14 mouse cellular contexts compared by ENCODE assay signal in genomic region chr7:68193958-68194695, GRCm38 (mm10).
DNase-seq lines count a peak whose midpoint lies in the region; ATAC-seq lines count a peak whose summit lies in the region.
"Had no signal": no experiment of that assay in that cellular context is flagged by ENCODE, and none has a peak within 500 bp of the region (broad histone marks: within the 10 kb centered on the region; RNA-seq: fewer than 3 reads in every experiment).

No protein-coding gene starts in this region.

- H3K27ac ChIP-seq in lung, embryonic 16.5 days (ENCODE audit: low read length): no peak overlapping the region
- no peak overlapping the region for H3K27ac ChIP-seq in embryonic facial prominence, embryonic 14.5 days (replicated peaks; ENCODE audit: low read depth, low read length)
- H3K27ac ChIP-seq in heart, embryonic 15.5 days: no peak overlapping the region
- no peak overlapping the region for H3K27ac ChIP-seq in forebrain, embryonic 10.5 days
- no peak overlapping the region for H3K27ac ChIP-seq in liver, embryonic 12.5 days
- H3K27ac ChIP-seq: hindbrain, embryonic 15.5 days; liver, embryonic 14.5 days; midbrain, embryonic 10.5 days had no signal

- H3K36me3 ChIP-seq in lung, embryonic 16.5 days (ENCODE audit: control insufficient read depth, insufficient read depth, low read length): peaks cover 34% of the 10 kb centered on the region
- peaks cover 95% of the 10 kb centered on the region for H3K36me3 ChIP-seq in embryonic facial prominence, embryonic 14.5 days (ENCODE audit: control insufficient read depth, insufficient read depth, low read length)
- H3K36me3 ChIP-seq in heart, embryonic 15.5 days: peaks cover 69% of the 10 kb centered on the region
- H3K36me3 ChIP-seq in forebrain, embryonic 10.5 days (replicated peaks): peaks cover 98% of the 10 kb centered on the region
- peaks cover 93% of the 10 kb centered on the region for H3K36me3 ChIP-seq in liver, embryonic 12.5 days

- DNase-seq in lung, adult 18-20 months: no peak
- peak; percentile 27 for DNase-seq in embryonic facial prominence, embryonic 14.5 days (ENCODE audit: low spot score)
- no peak for DNase-seq in forebrain, embryonic 10.5 days (ENCODE audit: extremely low spot score, low spot score)
- no peak for DNase-seq in left cerebral cortex, postnatal 10 days (ENCODE audit: extremely low spot score in 1 of 2, low spot score in 2 of 2)
- DNase-seq: cerebellum, adult 11-12 months; kidney, adult 2 months had no signal

- no peak overlapping the region for H3K4me2 ChIP-seq in lung, embryonic 16.5 days (ENCODE audit: low read depth, low read length)
- H3K4me2 ChIP-seq in embryonic facial prominence, embryonic 14.5 days (ENCODE audit: low read depth, low read length): no peak overlapping the region
- no peak overlapping the region for H3K4me2 ChIP-seq in heart, embryonic 15.5 days
- H3K4me2 ChIP-seq in liver, embryonic 12.5 days: no peak overlapping the region
- H3K4me2 ChIP-seq: hindbrain, embryonic 15.5 days had no signal

- ATAC-seq in lung, embryonic 16.5 days (ENCODE audit: low read depth): peak; percentile 60
- ATAC-seq in embryonic facial prominence, embryonic 14.5 days (ENCODE audit: low read depth): no peak
- ATAC-seq in heart, embryonic 15.5 days (replicated peaks; ENCODE audit: insufficient number of reproducible peaks, insufficient read depth, low FRiP score, low read depth): 0 out of 2 replicates have a peak, but pooled peaks have one; percentile 31
- 0 out of 2 replicates have a peak, but pooled peaks have one; percentile 37 for ATAC-seq in monocyte, adult 5-6 weeks (replicated peaks; ENCODE audit: insufficient number of reproducible peaks, low FRiP score, low TSS enrichment, poor library complexity, severe bottlenecking)
- no peak for ATAC-seq in liver, embryonic 12.5 days
- ATAC-seq: forebrain, embryonic 14.5 days had no signal

- H3K27me3 ChIP-seq in lung, embryonic 16.5 days (ENCODE audit: control insufficient read depth, insufficient read depth, low read depth, low read length): no peaks in the 10 kb centered on the region
- no peaks in the 10 kb centered on the region for H3K27me3 ChIP-seq in embryonic facial prominence, embryonic 14.5 days (replicated peaks; ENCODE audit: control insufficient read depth, insufficient read depth, low read length)
- H3K27me3 ChIP-seq in heart, embryonic 15.5 days: no peaks in the 10 kb centered on the region
- H3K27me3 ChIP-seq in forebrain, embryonic 10.5 days (ENCODE audit: poor library complexity, severe bottlenecking): no peaks in the 10 kb centered on the region
- H3K27me3 ChIP-seq in liver, embryonic 12.5 days (replicated peaks): no peaks in the 10 kb centered on the region
- H3K27me3 ChIP-seq: hindbrain, embryonic 15.5 days had no signal

- H3K9ac ChIP-seq in lung, embryonic 16.5 days (ENCODE audit: low read length): no peak overlapping the region
- no peak overlapping the region for H3K9ac ChIP-seq in embryonic facial prominence, embryonic 14.5 days (ENCODE audit: low read depth, low read length)
- H3K9ac ChIP-seq in heart, embryonic 15.5 days: no peak overlapping the region
- H3K9ac ChIP-seq in liver, embryonic 12.5 days: no peak overlapping the region
- H3K9ac ChIP-seq: hindbrain, embryonic 15.5 days; liver, embryonic 14.5 days had no signal

- 49% methylated on average over 15 of the region's 15 CpGs for WGBS in lung, embryonic 16.5 days
- 85% methylated on average over 15 of the region's 15 CpGs for WGBS in embryonic facial prominence, embryonic 14.5 days
- WGBS in heart, embryonic 15.5 days: 43% methylated on average over 15 of the region's 15 CpGs
- WGBS in forebrain, embryonic 10.5 days: 89% methylated on average over 15 of the region's 15 CpGs
- WGBS in liver, embryonic 12.5 days (ENCODE audit: insufficient replicate concordance): 47% methylated on average over 15 of the region's 15 CpGs

- intact Hi-C loops in left cerebral cortex, postnatal 10 days (cut with DNase I): no loop called here

- no peaks in the 10 kb centered on the region for H3K4me1 ChIP-seq in lung, embryonic 16.5 days (replicated peaks; ENCODE audit: control insufficient read depth, insufficient read depth, low read length)
- H3K4me1 ChIP-seq in embryonic facial prominence, embryonic 14.5 days (ENCODE audit: control insufficient read depth, insufficient read depth, low read length): no peaks in the 10 kb centered on the region
- peaks cover 9% of the 10 kb centered on the region; the same call in 1 of the 2 replicates for H3K4me1 ChIP-seq in heart, embryonic 15.5 days (replicated peaks)
- no peaks in the 10 kb centered on the region for H3K4me1 ChIP-seq in forebrain, embryonic 10.5 days
- peaks cover 32% of the 10 kb centered on the region for H3K4me1 ChIP-seq in liver, embryonic 12.5 days
- H3K4me1 ChIP-seq: hindbrain, embryonic 15.5 days had no signal

- H3K4me3 ChIP-seq in lung, embryonic 16.5 days (ENCODE audit: low read length): no peak overlapping the region
- H3K4me3 ChIP-seq in embryonic facial prominence, embryonic 14.5 days (ENCODE audit: low read depth, low read length): no peak overlapping the region
- H3K4me3 ChIP-seq in heart, embryonic 15.5 days: no peak overlapping the region
- no peak overlapping the region for H3K4me3 ChIP-seq in forebrain, embryonic 10.5 days
- no peak overlapping the region for H3K4me3 ChIP-seq in liver, embryonic 12.5 days
- H3K4me3 ChIP-seq: hindbrain, embryonic 15.5 days; midbrain, embryonic 10.5 days had no signal

- H3K9me3 ChIP-seq in lung, embryonic 16.5 days (ENCODE audit: control insufficient read depth, low read length): no peaks in the 10 kb centered on the region
- H3K9me3 ChIP-seq in embryonic facial prominence, embryonic 14.5 days (ENCODE audit: control insufficient read depth, low read length): no peaks in the 10 kb centered on the region
- no peaks in the 10 kb centered on the region for H3K9me3 ChIP-seq in heart, embryonic 15.5 days (replicated peaks)
- H3K9me3 ChIP-seq in forebrain, embryonic 10.5 days: no peaks in the 10 kb centered on the region
- H3K9me3 ChIP-seq in liver, embryonic 12.5 days (replicated peaks): no peaks in the 10 kb centered on the region
- H3K9me3 ChIP-seq: hindbrain, embryonic 15.5 days; midbrain, embryonic 10.5 days had no signal

Comparison
In these comparisons a context has a peak if more than half of its experiments do, and no peak if none do; other contexts are left out.
1. ATAC-seq: peak in lung, embryonic 16.5 days (single experiment), heart, embryonic 15.5 days (single experiment) and monocyte, adult 5-6 weeks (single experiment); none in embryonic facial prominence, embryonic 14.5 days (single experiment) and liver, embryonic 12.5 days (single experiment).